Mouse (Mus musculus): Measurements from ENCODE around the gene Slc25a19.

Slc25a19 gene

DNA sequence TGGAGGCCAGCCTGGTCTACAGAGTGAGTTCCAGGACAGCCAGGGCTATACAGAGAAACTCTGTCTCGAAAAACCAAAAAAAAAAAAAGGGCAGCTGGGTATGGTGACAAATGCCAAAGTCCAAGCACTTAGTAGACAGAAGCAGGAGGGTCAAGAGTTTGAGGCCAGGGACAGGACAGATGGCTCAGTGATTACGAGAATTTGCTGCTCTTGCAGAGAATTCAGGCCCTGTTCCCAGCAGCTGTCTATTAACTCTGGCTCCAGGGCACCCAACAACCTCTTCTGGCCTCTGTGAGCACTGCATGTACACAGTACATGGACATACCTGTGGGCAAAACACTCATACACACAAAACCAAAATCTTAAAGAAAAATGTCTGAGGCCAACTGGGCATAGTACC, 10.1 kb downstream of the Slc25a19 start:
- no peak for DNase-seq

DNA sequence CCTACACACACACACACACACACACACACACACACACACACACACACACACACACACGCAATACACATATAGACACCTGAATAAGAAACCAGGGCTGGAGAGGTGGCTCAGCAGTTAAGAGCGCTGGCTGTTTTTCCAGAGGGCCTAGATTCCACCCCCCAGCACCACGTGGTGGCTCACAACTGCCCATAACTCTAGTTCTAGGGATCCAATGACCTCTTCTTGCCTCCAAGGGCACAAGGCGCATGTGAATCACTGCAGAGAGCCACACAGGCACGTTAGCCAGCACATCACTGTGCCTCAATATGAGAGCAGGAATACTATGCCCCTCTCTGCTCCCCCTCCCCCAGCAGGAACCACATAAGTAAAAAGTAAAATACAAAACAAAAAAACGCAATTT, 11.2 kb downstream of the Slc25a19 start:
- no peak for DNase-seq

DNA sequence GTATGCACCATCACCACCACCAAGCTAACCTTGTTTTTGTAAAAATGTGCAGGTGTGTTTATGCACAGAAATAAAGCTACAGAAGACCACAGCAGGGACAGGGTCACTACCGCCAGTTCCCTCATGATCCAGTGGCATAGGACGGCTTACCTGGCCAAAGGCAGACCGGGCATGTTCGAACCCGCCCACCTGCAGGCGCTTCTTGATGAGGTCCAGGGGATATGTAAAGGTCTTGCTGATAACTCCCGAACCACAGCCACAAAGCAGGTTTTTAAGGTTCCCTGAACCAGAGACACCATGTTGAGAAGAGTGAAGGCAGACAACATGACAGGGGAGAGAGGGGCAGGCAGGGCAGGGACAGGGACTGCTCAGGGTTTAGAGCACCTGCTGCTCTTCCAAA, 11.7 kb downstream of the Slc25a19 start:
- DNase-seq, result no peak

DNA sequence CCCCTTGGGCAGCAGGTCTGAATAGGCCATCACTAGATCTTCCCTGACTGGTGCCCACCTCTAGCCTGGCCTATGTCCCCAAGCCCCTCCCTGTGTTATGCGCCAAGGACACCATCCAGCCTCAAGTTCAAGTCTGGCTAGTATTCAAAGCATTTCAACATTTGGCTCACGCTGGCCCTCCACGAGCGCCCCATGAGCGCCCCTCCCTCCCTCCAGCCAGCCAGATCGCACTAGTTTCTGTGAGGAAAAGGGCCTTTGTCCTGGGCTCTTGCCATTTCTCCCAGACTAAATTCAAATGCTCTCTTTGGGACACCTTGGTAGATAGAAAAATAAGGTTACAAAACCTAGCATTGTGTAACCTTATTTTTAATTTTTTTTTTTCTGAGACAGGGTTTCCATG, 12.2 kb downstream of the Slc25a19 start:
- no peak for DNase-seq

DNA sequence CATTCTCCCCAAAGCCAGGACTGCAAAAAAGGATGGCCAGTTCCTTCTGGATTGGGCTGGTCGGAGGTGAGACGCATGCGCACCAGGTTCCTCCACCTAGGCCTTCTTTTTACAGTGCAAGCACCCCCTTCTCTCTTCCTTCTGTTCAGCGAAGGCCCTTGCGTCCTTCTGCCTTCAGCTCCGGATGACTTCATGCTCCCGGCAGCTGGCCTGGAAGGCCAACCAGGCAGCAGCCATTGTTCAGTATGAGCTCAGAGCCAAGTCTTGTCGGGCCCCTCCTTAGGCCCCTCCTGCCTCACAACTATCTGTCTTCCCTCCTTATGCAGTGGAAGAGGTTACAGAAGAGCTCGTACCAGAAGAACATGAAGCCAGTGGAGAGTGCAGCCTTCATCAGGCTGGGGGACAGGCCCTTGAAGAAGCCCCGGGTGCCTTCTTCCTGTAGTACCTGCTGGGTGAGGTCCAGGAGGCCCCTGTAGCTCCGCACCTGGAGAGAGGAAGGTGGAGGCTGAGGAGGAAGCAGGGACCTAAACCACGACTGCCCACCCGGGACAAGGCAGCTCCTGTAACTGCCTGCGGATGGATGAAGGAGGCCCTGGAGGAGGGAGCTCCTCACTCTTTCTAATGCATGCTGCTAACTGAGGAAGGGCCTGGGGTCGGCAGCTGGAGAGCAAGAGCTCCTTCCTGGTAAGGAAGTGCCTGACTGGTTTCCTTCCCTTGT, 12.8 kb downstream of the Slc25a19 start:
- DNase-seq, result no peak

DNA sequence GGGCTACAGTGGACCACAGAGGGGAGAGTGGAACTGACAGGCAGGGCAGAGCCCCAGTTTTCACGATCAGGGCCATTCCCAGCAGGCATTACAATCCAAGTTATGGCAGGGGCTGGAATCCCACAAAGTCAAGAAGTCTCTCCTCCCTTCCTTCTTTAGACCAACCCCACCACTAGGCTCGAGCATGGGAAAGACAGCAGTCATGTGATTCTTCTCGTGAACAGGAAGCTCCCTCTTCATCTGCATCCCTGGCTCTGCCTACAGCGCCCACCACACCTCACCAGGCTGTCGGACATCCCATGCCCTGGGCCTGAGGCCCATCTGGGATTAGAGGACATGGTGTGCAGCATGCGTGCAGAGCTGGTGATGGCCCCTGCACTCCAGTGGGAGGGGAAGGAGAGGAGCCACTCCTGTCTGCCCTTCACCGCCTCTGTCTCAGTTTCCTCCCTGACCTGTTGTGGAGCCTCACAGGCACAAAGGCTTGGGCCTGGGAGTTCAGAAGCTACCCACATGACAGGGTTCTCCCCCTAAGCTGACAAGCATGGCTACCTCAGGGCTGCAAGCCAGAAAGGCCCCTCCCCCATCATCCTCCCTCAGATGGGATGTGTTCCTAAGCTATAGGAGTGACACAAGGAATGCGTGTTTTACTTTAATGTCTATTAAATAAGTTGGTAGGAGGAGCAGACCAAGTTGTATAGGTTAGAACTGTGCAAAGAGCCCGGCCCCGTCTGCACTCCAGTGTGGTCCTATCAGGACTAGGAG, 13.6 kb downstream of the Slc25a19 start:
- no peak for DNase-seq

DNA sequence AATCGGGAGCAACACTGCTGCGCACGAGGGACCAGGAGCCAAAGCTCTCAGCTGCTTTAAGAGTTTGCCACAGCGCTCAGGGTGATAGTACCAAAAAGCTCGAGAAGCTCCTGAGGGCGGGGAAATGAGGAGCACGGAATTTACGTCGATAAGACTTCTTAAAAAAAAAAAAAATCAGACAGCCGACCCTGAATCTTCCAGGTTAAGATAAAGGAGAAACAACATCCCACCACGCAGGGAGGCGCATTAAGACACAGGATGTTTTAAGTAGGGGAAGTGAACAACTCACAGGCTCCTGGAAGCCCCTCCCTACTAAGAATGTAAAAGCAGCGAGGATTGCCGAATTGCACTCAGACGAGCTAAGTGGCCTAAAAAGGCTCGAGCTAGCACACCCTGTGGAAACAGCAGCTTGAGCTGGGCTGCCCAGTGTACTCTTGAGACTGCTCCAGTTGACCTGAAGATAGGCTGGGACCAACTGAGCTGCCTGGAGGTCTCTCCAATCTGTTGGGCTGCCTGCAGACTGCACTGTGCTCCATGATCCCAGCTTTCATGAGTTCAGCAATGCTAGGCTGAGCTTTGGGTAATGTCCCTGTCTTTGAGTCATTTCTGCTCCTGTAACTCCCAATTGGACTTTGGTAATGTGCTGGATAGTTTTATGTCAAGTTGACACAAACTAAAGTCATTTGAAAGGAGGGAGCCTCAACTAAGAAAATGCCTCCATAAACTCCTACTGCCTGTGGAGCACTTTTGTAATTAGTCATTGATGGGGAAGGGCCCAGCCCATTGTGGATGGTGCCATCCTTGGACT, 14.8 kb downstream of the Slc25a19 start:
- peak; percentile 58 for DNase-seq

DNA sequence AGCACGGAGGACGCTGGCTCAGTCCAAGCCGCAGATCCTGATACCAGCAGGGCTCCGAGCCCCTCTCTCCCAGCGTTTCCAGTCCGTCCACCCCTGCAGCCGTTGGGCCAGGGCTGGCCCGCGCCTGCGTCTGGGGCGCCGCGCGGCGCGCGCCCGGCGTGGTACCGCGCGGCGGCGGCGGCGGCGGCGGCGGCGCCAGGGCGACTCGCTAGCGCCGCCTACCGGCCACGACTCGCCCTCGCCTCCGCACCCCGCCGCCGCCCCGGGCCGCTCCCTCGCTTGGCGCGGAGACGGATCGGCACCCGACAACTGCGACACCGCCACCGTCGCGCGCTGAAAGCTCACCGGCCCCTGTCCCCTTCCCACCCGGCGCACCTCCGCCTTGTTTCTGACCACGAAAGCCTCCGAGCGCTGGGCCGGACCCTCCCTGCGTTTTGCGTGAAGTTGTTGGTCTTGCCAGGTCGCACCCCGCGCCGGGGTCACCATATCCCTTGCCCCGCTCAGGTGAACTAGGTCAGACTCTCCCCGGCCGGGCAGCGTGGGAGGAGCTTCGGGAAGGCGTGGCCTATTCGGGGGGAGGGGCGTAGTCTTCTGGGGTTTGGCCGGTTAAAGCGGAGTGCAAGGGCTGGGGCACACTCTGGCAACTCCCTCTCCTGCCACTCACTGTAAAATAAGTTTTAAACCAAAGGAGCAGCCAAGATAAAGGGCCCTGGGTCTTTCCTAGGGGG, 15.5 kb downstream of the Slc25a19 start, which contains the start of gene Mif4gd:
Gene Mif4gd, minus strand, starts transcription at position 560 of the 728 bp plus-strand sequence.
- DNase-seq, result peak; percentile 97

DNA sequence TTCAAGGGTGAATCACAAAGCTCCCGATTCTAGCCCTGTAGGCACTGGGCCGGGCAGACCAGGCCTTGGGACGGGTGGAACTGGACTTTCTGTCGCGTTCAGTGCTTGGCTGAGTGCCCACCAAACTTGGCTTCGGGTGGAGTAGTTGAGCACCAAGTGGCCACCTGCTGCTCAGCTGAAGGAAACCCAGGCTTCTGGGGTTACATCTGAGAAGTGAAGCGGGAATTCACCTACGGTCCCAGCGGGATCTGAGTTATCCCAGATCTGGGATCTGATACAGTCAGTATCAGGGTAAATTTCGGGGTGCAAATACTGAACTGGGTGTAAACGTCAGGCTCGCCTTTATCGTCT, 16.1 kb downstream of the Slc25a19 start:
- DNase-seq, result peak; percentile 62

DNA sequence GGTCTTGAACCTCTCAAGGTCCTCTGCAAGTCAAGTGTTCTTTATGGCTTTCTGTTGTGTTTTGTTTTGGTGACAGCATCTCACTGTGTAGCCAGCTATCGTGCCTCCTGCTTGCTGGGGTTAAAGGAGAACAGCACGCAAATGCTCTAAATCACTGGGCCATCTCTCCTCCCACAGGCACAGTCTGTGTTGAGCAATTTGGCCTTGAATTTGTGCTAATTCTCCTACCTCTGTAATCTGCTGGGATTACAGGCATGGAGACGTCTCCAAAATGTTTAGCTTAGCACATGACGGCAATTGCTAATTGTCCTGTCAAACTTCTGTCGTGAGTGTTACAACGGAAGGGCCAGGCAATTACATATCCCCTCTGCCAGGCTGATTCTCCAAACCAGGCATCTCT, 16.9 kb downstream of the Slc25a19 start:
- DNase-seq, result no peak

DNA sequence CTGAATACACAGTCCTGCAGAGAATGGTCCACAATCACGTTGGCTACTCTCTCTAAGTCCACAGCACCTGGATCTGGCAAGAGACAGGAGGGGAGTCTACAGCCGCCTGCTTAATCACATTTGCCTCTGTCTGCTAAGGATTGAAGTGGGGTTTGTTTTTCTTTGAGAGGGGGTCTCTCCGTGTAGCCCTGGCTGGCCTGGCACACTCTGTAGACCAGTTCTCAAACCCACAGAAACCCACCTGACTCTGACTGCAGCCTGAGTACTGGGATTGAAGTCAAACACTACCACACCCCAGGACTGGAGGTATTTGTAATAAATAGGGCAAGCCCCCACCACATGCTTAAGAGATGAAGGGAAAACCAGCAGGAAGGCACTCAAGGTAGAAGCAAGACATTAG, 18.5 kb downstream of the Slc25a19 start:
- no peak for DNase-seq

DNA sequence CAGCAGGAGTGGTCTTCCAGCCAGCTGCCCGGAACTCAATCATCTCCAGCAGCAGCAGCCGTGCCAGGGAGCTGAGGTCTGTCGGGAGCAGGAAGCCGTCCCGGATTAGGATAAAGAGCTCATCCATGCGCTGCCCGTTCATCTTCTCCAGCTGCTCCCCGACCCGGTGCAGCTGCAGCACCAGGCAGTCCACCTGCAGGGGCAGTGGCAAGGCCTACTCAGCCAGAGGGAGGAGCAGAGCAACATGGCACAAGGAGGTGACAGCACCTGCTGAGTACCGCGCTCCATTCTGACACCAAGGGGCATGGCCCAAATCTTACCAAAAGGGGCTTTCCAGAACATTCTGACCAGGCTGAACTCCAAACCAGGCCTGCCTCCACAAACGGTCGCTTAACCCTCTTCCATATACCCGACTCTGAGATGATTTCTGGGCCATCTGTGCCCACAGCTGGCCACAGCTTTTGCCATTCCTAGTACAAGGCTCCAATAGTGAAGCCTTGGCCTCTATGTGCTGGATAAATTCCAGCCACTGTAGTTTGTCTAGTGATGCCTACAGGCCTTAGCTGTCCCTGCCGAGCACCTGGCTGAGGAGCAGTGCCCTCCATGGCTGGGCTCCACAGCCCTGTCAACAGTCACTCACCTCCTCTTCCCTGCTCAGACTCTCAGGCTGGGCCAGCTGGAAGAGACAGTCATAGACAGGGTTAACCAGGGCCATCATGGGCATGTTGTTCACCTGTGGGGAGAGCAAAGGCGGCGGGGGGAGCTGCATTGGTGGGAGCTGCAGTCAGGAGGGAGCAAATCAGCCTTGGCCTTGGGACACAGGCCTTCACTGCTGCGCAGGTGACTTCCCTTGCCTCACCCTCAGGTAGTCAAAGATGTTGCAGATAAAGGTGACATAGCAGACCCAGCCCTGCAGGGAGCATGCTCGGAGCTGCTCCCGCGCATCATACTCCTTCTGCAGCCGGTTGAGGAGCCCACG, 19.4 kb downstream of the Slc25a19 start:
- DNase-seq, result no peak

DNA sequence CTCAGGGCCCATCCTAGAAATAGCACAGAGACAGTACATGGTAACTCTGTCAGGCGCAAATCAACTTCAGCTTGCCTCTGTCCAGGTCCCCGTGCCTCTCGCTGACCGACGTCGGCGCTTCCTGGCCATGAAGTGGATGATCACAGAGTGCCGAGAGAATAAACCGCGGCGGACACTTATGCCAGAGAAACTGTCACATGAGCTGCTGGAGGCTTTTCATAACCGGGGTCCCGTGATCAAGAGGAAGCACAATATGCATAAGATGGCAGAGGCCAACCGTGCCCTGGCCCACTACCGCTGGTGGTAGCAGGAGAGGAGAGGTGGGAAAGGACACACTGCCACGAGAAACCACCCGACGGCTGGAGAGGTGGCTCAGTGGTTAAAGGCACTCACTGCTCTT, 21.4 kb downstream of the Slc25a19 start:
- no peak for DNase-seq

DNA sequence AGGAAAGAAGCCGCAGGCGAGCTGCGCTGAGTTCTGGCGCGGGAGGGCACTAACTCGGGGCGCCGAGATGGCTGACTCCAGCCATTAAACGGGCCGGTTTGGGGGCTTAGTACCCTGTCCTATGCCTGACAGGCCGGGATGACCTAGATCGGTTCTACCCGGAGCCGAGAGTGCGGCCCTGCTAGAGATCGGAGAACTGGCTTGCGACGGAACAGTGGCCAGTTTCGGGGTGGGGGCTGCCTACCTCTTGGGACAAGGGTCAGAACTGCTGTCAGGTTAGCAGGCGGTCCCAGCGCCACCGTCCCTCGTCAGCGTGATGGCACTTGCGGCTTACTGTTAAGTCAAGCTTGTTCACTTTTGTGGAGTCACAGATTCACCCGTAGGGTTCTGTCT, 23.8 kb downstream of the Slc25a19 start:
- no peak for DNase-seq

DNA sequence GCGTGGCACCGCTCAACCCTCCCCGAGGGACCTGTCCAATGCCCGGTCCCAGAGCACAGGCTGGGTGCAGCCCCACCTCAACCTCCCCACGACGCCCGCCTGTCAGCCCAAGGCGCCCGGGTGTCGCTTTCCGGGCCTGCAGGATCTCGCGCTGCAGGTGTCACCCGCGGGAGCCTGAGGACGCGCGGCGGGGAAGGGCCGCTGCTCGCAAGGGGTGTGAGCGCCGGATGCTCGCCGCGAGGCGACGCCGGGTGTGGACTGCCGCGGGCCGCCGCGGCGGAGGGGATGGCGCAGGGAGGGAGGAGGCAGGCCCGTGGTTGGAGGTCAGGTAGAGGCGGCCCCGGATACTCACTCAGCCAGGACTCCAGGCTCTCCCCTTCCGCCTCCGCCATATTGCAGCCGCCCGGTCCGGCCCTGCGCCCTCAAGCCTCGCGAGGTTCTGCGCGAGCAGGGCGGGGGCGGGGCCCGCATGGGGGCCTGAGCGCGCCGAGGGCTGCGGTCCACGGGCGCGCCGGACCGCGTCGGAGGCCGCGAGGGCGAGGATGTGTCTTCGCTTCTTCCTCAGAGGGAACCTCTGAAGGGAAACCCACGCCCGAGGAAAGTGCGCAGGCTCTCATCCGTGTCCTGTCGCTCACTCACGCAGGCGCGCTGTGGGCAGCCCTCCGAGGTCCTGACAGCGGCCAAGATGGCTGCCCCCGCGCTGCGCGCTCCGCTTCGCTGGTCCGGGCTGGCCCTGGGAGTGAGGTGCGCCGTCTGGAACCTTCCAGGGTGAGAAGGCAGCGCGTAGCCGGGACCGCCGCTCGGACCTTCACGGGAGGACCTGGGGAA, 24.4 kb downstream of the Slc25a19 start, which contains the start of the genes Mrps7 and Gga3:
Gene Mrps7, plus strand, starts transcription at position 450 of the 828 bp plus-strand sequence.
Gene Gga3, minus strand, starts transcription at position 576 of the 828 bp plus-strand sequence.
- peak; percentile 96 for DNase-seq

DNA sequence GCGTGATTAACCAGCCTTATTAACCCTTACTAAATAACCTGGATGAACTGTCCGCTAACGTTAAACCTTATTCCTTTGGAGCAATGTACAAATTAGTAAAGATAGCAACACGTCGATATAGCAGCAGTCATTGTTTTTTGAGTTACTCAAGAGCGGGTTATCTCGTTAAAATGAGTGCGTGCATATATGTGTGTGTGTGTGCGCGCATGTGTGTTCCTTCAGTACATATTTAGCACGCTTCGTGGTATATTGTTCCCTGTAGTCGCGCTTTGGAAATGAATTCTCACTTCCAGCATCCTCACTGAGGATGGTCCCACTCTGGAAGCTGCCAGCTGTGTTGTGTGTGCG, 25.0 kb downstream of the Slc25a19 start:
- no peak for DNase-seq

DNA sequence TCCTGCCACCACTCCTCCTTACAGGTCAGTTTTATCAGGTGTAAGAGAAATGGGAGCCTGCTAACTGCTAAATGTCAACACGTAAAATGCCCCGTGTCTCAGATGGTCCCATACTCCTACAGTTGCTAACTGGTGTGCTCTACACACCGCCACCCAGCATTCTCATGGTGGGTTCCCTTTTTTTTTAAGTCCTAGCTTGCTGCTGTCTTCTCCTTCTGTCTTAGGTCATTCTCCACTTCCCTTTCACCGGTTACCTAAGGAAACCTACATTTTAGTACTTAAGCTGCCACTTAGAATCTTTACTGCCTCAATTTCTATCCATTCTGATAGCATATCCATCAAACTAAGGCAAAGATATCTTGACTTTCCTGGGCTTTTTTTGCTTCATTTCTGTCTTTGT, 26.9 kb downstream of the Slc25a19 start:
- DNase-seq, result no peak

DNA sequence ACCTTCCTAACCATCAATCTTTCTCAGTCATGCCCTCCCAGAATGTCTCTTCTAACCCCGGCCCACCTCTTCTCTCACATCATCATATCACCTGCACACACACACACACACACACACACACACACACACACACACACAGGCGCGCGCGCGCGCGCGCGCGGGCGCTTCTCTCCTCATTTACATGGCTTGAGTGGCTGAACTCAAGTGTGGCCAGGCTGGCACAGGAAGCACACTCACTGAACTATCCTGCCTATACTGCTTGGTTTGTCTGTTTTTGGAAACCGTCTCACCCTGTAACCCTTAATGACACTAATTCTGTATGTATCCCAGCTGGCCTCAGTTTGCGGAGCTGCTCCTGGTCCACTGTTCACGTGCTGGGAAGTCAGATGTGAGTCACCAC, 27.4 kb downstream of the Slc25a19 start:
- no peak for DNase-seq

DNA sequence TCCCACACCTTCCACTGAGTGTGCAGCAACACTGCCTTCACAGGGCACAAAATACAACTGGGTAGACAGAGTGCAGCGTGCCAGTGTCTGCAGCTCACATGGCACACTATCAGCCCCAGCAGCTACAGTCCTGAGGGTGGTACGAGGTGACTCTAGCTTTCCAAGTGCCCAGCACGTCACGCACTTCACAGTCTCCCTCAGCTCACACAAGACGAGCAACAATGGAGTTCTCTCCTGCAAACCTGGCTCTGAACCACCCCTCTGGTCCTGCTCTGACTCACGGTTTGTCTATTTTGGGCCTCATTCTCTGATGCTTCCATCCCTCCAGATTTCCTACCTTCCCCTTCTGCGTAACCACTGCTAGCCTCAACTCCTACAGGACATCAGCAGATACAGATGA, 28.4 kb downstream of the Slc25a19 start:
- DNase-seq, result no peak

DNA sequence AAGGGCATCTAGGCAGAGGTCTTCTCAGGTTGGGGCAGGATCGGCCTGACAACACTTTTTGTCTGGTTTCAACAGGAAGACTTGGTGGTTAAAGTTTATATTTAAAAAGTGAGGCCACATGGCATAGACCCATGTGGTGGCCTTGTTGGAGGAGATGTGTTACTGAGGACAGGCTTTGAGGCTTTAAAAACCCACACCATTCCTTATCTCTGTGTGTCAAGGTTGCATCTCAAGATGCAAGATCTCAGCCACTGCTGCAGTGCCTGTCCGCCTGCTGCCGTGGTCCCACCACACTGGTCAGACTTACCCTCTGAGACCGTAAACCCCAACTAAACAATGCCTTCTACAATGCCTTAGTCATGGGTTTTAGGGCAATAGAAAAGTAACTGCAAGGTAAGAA, 29.8 kb downstream of the Slc25a19 start:
- DNase-seq, result no peak

DNA sequence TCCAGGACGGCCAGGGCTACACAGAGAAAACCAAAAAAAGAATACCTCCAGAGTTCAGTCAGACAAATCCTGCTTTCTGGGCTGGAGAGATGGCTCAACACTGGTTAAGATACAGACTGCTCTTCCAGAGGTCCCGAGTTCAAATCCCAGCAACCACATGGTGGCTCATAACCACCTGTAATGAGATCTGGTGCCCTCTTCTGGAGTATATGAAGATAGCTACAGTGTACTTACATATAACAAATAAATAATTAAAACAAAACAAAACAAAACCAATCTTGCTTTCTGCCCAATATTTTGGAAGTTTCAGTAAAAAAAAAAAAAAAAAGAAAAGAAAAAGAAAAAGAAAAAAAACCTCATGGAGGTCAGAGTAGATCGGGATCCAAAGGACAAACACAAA, 32.9 kb downstream of the Slc25a19 start:
- DNase-seq, result no peak
